Mouse (Mus musculus): Measurements from ENCODE around the gene Ywhah. TPM values are rescaled to one million over a fixed set of nuclear protein-coding genes. Genes with fewer than 3 reads are reported as not detected.

Gene Ywhah
- polyA plus RNA-seq (2016; fragmentation: Nextera tagmentation; extraction: Ambion mirVana) = 507 and 538 TPM in 2 replicates

DNA sequence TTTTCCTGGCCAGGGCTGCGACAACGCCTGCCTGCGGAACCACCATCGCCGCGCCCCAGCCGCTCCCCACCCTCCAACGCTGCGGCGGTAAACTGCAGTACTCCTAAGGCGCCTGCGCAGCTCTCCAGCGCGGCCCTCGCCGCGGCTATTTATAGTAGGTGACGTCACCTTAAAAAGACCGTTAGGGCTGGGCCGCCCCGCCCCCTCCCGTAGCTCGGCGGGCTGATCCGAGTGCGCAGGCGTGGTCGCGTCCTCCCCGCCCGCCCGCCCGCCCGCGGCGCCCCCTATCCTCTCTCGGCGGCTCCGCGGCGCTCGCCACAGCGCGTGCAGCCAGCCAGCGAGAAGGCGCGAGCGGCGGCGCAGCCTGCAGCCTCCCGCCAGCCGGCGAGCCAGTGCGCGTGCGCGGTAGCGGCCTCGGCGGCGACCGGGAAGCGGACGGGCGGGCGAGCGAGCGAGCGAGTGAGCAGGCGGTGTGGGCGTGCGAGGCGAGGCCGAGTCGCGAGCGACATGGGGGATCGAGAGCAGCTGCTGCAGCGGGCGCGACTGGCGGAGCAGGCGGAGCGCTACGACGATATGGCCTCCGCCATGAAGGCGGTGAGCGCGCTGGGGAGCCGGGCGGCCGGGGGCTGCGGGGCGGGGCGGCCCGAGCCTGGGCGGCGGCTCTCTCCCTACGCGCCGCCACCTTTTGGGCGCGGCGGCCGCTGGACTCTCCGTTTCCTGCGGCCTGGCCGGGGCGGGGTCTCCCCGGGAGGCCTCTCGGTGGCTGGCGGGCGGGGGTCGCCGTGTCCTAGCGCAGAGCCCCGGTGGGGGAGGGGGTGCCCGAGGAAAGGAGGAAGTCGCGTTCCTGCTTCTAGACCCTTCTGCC is at the start of gene Ywhah:
Gene Ywhah (plus strand): TSS at position 256 of the 865 bp plus-strand sequence.
- WGBS = under 1% methylated on average over 120 of the region's 121 CpGs
- H3K27ac ChIP-seq = peak within 1 kb of the TSS; percentile 99
- no peaks in the 10 kb centered on the region for H3K9me3 ChIP-seq
- peak within 1 kb of the TSS; percentile 76 for H3K4me2 ChIP-seq (replicated peaks)
- ATAC-seq (ENCODE audit: low FRiP score, low read depth) = peak; percentile 95
- peak within 1 kb of the TSS; percentile 98 for H3K9ac ChIP-seq
- H3K4me1 ChIP-seq = peaks cover 29% of the 10 kb centered on the region
- H3K27me3 ChIP-seq (replicated peaks) = no peaks in the 10 kb centered on the region
- H3K36me3 ChIP-seq = peaks cover 6% of the 10 kb centered on the region; the same call in 1 of the 2 replicates
- peak within 1 kb of the TSS; percentile 90 for H3K4me3 ChIP-seq

DNA sequence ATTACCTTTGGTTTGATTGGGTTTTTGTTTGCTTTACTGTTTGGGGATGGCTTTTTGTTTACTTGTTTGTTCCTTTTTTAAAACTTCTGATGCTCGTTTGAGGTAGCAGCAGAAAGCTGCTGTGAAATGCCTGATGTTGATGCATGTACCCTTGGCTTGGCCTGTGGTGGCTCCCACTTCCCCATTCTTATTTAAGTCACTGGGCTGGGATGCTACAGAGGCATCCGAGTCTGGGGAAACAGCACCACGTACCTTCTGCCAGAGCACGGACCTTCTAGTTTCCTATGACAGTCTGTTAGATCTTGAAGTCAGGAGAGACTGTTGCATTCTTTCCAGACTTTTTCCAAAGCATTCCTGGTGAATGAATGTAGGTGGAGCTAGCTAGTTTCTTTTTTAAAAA is 42.1 kb upstream of the Ywhah start:
- no peaks in the 10 kb centered on the region for H3K9me3 ChIP-seq
- H3K27ac ChIP-seq = no peak overlapping the region
- WGBS = 91% methylated on average over 4 of the region's 4 CpGs
- H3K4me3 ChIP-seq = no peak overlapping the region
- H3K36me3 ChIP-seq = peaks cover 32% of the 10 kb centered on the region
- H3K27me3 ChIP-seq (replicated peaks) = no peaks in the 10 kb centered on the region
- H3K4me2 ChIP-seq (replicated peaks) = no peak overlapping the region
- H3K9ac ChIP-seq = no peak overlapping the region
- ATAC-seq (ENCODE audit: low FRiP score, low read depth) = no peak
- H3K4me1 ChIP-seq = no peaks in the 10 kb centered on the region

DNA sequence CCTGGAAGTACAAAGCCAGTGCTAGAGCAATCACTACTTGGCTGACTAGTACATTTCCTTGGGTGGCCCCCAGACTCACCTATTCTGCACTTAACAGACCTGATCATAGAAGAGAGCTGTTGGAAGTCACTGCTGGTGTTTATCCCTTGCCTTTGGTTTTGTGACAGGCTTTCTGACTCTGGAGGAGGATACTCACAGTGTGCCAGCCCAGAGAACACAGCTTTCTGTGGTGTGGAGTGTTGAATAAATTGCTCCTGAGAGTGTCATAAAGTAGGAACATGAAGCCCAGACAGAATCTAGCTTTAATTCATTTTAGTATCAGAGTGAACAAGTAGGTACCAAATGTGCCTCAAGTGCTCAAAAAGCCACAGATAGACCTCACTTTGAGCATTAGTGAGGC is 41.4 kb upstream of the Ywhah start:
- Histone ChIP-seq H3K9ac (no peak overlapping the region), H3K4me1 (no peaks in the 10 kb centered on the region), H3K36me3 (peaks cover 36% of the 10 kb centered on the region), H3K4me3 (no peak overlapping the region), H3K27ac (no peak overlapping the region), H3K4me2 (replicated peaks) (no peak overlapping the region), H3K9me3 (no peaks in the 10 kb centered on the region), H3K27me3 (replicated peaks) (no peaks in the 10 kb centered on the region)
- ATAC-seq (ENCODE audit: low FRiP score, low read depth) = no peak

DNA sequence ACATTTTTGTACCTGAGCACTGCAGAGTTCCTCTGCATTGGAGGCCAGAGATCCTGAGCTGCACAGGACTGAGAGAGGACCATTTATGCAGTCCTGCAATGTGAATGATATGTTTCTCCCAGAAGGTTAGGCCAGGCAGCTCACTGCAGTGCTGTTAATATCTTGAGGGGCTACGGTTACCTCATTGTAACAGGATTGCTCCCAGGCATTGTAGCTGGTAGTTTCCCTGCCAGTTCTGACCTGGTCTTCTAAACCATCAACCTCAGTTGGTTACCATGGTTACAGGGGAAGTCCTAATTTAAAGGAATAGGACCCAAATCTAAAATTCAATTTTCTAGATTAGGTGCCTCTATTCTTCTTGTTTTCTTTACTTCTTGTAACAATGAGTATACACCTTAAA is 33.2 kb upstream of the Ywhah start:
- no peaks in the 10 kb centered on the region for H3K4me1 ChIP-seq
- no peaks in the 10 kb centered on the region for H3K9me3 ChIP-seq
- 69% methylated on average over 1 of the region's 1 CpGs for whole genome bisulfite sequencing
- no peak overlapping the region for H3K4me3 ChIP-seq
- peaks cover 51% of the 10 kb centered on the region for H3K36me3 ChIP-seq
- H3K27ac ChIP-seq = no peak overlapping the region
- H3K27me3 ChIP-seq (replicated peaks) = no peaks in the 10 kb centered on the region
- H3K4me2 ChIP-seq (replicated peaks) = no peak overlapping the region
- no peak overlapping the region for H3K9ac ChIP-seq
- no peak for ATAC-seq (ENCODE audit: low FRiP score, low read depth)

- ATAC-seq (ENCODE audit: low FRiP score, low read depth) = no peak; the same call in 1 of the 2 replicates
- Histone ChIP-seq H3K4me2 (replicated peaks) (no peak overlapping the region), H3K36me3 (peaks cover 45% of the 10 kb centered on the region), H3K9ac (no peak overlapping the region), H3K9me3 (no peaks in the 10 kb centered on the region), H3K4me3 (no peak overlapping the region), H3K27ac (no peak overlapping the region), H3K27me3 (replicated peaks) (no peaks in the 10 kb centered on the region), H3K4me1 (no peaks in the 10 kb centered on the region; the same call in 1 of the 2 replicates)
- WGBS = 68% methylated on average over 1 of the region's 1 CpGs
Observed at GRCm38 (mm10) chr5:32987873-32988272, 30.7 kb upstream of the Ywhah start.

- WGBS = 85% methylated on average over 13 of the region's 13 CpGs
- no peaks in the 10 kb centered on the region for H3K9me3 ChIP-seq
- H3K9ac ChIP-seq = no peak overlapping the region
- peaks cover 3% of the 10 kb centered on the region; the same call in 1 of the 2 replicates for H3K4me1 ChIP-seq
- H3K4me3 ChIP-seq = no peak overlapping the region
- no peaks in the 10 kb centered on the region for H3K27me3 ChIP-seq (replicated peaks)
- H3K27ac ChIP-seq = no peak overlapping the region
- no peak overlapping the region for H3K4me2 ChIP-seq (replicated peaks)
- H3K36me3 ChIP-seq = peaks cover 26% of the 10 kb centered on the region; the same call in 1 of the 2 replicates
- no peak for ATAC-seq (ENCODE audit: low FRiP score, low read depth)
Observed at GRCm38 (mm10) chr5:32989959-32990640, 28.5 kb upstream of the Ywhah start.

- Histone ChIP-seq H3K4me1 (peaks cover 3% of the 10 kb centered on the region; the same call in 1 of the 2 replicates), H3K27me3 (replicated peaks) (no peaks in the 10 kb centered on the region), H3K27ac (no peak overlapping the region), H3K9ac (no peak overlapping the region), H3K36me3 (peaks cover 20% of the 10 kb centered on the region; the same call in 1 of the 2 replicates), H3K4me2 (replicated peaks) (no peak overlapping the region), H3K4me3 (no peak overlapping the region), H3K9me3 (no peaks in the 10 kb centered on the region)
- 91% methylated on average over 8 of the region's 8 CpGs for WGBS
- ATAC-seq (ENCODE audit: low FRiP score, low read depth) = no peak
Observed at GRCm38 (mm10) chr5:32991152-32991551, 27.5 kb upstream of the Ywhah start.

DNA sequence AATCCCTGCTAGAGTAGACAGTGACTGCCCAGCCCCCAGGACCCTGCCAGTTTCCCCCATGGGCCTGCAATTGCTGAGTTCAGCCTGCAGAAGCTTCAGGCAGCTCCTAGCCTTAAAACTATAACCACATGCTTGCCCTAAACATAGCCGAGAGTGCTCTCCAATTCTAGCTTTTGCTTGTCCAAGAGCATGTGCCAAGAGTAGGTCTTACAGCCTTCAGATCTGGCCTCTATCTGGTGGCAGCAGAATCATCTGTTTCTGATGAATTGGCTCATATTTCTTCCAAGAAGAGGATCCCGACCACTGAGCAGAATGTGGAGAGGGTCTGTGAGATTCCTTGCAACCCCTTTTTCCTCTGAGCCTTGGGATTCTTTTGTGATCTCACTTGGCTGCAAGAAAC is 24.1 kb upstream of the Ywhah start:
- Histone ChIP-seq H3K9ac (no peak overlapping the region), H3K4me3 (no peak overlapping the region), H3K27ac (no peak overlapping the region), H3K27me3 (replicated peaks) (no peaks in the 10 kb centered on the region), H3K9me3 (no peaks in the 10 kb centered on the region), H3K4me1 (peaks cover 8% of the 10 kb centered on the region; the same call in 1 of the 2 replicates), H3K36me3 (peaks cover 6% of the 10 kb centered on the region; the same call in 1 of the 2 replicates), H3K4me2 (replicated peaks) (no peak overlapping the region)
- ATAC-seq (ENCODE audit: low FRiP score, low read depth) = no peak
- 67% methylated on average over 2 of the region's 2 CpGs for WGBS

GRCm38 (mm10) chr5:32995756-32996155 is 22.9 kb upstream of the Ywhah start:
- H3K4me1 ChIP-seq = peaks cover 8% of the 10 kb centered on the region; the same call in 1 of the 2 replicates
- H3K9ac ChIP-seq = no peak overlapping the region
- H3K27ac ChIP-seq = no peak overlapping the region
- H3K4me2 ChIP-seq (replicated peaks) = no peak overlapping the region
- no peaks in the 10 kb centered on the region for H3K27me3 ChIP-seq (replicated peaks)
- no peaks in the 10 kb centered on the region for H3K9me3 ChIP-seq
- WGBS = 85% methylated on average over 4 of the region's 4 CpGs
- no peak overlapping the region for H3K4me3 ChIP-seq
- peaks cover 1% of the 10 kb centered on the region; the same call in 1 of the 2 replicates for H3K36me3 ChIP-seq
- no peak for ATAC-seq (ENCODE audit: low FRiP score, low read depth)

DNA sequence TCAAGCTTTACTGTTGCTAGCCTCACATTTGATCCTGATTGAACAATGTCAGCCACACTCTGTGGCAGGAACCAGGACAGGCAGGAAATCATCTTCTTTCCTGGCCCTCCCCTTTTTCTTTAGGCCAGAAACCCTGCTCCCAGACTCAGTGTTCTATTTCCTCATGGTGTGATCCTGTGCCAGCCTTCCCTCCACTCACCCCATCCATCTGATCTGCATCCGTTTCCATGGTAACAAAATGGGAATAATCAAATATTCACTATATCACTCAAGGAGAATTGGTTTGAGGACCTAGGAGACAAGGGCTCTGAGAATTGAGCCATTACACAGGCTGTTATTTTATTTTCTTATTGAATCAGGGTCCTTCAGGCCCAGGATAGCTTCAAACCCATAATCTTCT is 22.1 kb upstream of the Ywhah start:
- H3K27ac ChIP-seq = no peak overlapping the region

GRCm38 (mm10) chr5:32997686-32998085 is 20.9 kb upstream of the Ywhah start:
- Histone ChIP-seq H3K27me3 (replicated peaks) (no peaks in the 10 kb centered on the region), H3K4me1 (0 out of 2 replicates have a peak, but pooled peaks cover 8% of the 10 kb centered on the region), H3K4me3 (no peak overlapping the region), H3K4me2 (replicated peaks) (no peak overlapping the region), H3K9ac (no peak overlapping the region), H3K36me3 (no peaks in the 10 kb centered on the region), H3K9me3 (no peaks in the 10 kb centered on the region), H3K27ac (no peak overlapping the region)
- ATAC-seq (ENCODE audit: low FRiP score, low read depth) = no peak
- 63% methylated on average over 4 of the region's 4 CpGs for WGBS

More for the DNA sequence above, 22.1 kb upstream of the Ywhah start:
- Histone ChIP-seq H3K4me1 (0 out of 2 replicates have a peak, but pooled peaks cover 8% of the 10 kb centered on the region), H3K4me2 (replicated peaks) (no peak overlapping the region), H3K9me3 (no peaks in the 10 kb centered on the region), H3K4me3 (no peak overlapping the region), H3K27me3 (replicated peaks) (no peaks in the 10 kb centered on the region), H3K9ac (no peak overlapping the region), H3K36me3 (no peaks in the 10 kb centered on the region)
- ATAC-seq (ENCODE audit: low FRiP score, low read depth) = no peak
- WGBS = 84% methylated on average over 1 of the region's 1 CpGs

GRCm38 (mm10) chr5:32998783-32999182 is 19.8 kb upstream of the Ywhah start:
- ATAC-seq (ENCODE audit: low FRiP score, low read depth) = no peak
- H3K36me3 ChIP-seq = no peaks in the 10 kb centered on the region
- H3K4me2 ChIP-seq (replicated peaks) = no peak overlapping the region
- H3K9me3 ChIP-seq = no peaks in the 10 kb centered on the region
- H3K4me3 ChIP-seq = no peak overlapping the region
- WGBS = 90% methylated on average over 4 of the region's 4 CpGs
- H3K27me3 ChIP-seq (replicated peaks) = no peaks in the 10 kb centered on the region
- no peak overlapping the region for H3K27ac ChIP-seq
- H3K4me1 ChIP-seq = 0 out of 2 replicates have a peak, but pooled peaks cover 8% of the 10 kb centered on the region
- no peak overlapping the region for H3K9ac ChIP-seq

Measured in neural tube, embryonic 12.5 days (tissue).